Mouse (Mus musculus) MEL (cell line): ENCODE results near the gene Scin. TPM values are rescaled to one million over a fixed set of nuclear protein-coding genes. Genes with fewer than 3 reads are reported as not detected.

Experiments used
- DNase-seq: peaks from one replicate; pipeline ENCODE4 v3.0.0; 2011; ENCODE audit warnings: low read depth, low spot score
- H3K27ac ChIP-seq: 2 replicates; pipeline ENCODE4 v1.5.1; 2012; ENCODE audit warnings: low read depth, mild to moderate bottlenecking, control low read depth, low read length, moderate library complexity; ENCODE audit not compliant: control insufficient read depth
- H3K27me3 ChIP-seq, 2 experiments: fragments of 150-350 bp in 1 of 2; sonication (generic) in 1 of 2; 2 replicates each; pipeline ENCODE4 v1.6.1; 2012; ENCODE audit warnings: low read length in 2 of 2, mild to moderate bottlenecking in 2 of 2, improper control_type of control experiment in 1 of 2, moderate library complexity in 1 of 2; ENCODE audit not compliant: insufficient read depth in 2 of 2, control insufficient read depth in 1 of 2
- H3K36me3 ChIP-seq, 2 experiments: 2 replicates each; pipeline ENCODE4 v1.6.1; 2012 to 2014; ENCODE audit warnings: low read length in 2 of 2, improper control_type of control experiment in 1 of 2, inconsistent platforms in 1 of 2, mild to moderate bottlenecking in 1 of 2; ENCODE audit not compliant: insufficient read depth in 2 of 2, control insufficient read depth in 1 of 2
- H3K4me1 ChIP-seq, 2 experiments: fragments of 150-350 bp in 1 of 2; sonication (generic) in 1 of 2; 2 replicates each; pipeline ENCODE4 v1.6.1; 2012; ENCODE audit warnings: low read length in 2 of 2, improper control_type of control experiment in 1 of 2, mild to moderate bottlenecking in 1 of 2; ENCODE audit not compliant: insufficient read depth in 2 of 2, control insufficient read depth in 1 of 2
- H3K4me3 ChIP-seq, 2 experiments: fragments of 150-350 bp in 1 of 2; sonication (generic) in 1 of 2; 2 replicates each; pipeline ENCODE4 v1.5.1; 2012; ENCODE audit warnings: low read depth in 2 of 2, low read length in 2 of 2, mild to moderate bottlenecking in 2 of 2, moderate library complexity in 2 of 2, control low read depth in 1 of 2, improper control_type of control experiment in 1 of 2; ENCODE audit not compliant: control insufficient read depth in 1 of 2, insufficient read depth in 1 of 2
- H3K79me2 ChIP-seq: 2 replicates; pipeline ENCODE4 v1.6.1; 2012; ENCODE audit warnings: mild to moderate bottlenecking, low read length, moderate library complexity; ENCODE audit not compliant: control insufficient read depth, poor library complexity, insufficient read depth
- H3K9ac ChIP-seq: 2 replicates; pipeline ENCODE4 v1.6.1; 2012; ENCODE audit warnings: low read depth, mild to moderate bottlenecking, control low read depth, low read length, moderate library complexity; ENCODE audit not compliant: control insufficient read depth, poor library complexity, severe bottlenecking
- H3K9me3 ChIP-seq: fragments of 150-350 bp; sonication (generic); replicated peaks from 2 replicates; pipeline ENCODE4 v1.6.1; 2012; ENCODE audit warnings: mild to moderate bottlenecking, low read length, improper control_type of control experiment, moderate library complexity; ENCODE audit not compliant: insufficient read depth
- BHLHE40 ChIP-seq: IDR thresholded peaks from 2 replicates; pipeline ENCODE4 v1.6.1; 2012; ENCODE audit warnings: low read depth, mild to moderate bottlenecking, inconsistent platforms, low read length, improper control_type of control experiment, borderline replicate concordance
- CHD1 ChIP-seq: IDR thresholded peaks from 2 replicates; pipeline ENCODE4 v1.6.1; 2012; ENCODE audit warnings: low read depth, mild to moderate bottlenecking, inconsistent platforms, low read length, improper control_type of control experiment
- E2F4 ChIP-seq: IDR thresholded peaks from 2 replicates; pipeline ENCODE4 v1.6.1; 2011; ENCODE audit warnings: low read depth, low read length, improper control_type of control experiment, borderline replicate concordance
- EP300 ChIP-seq, 2 experiments: IDR thresholded peaks; 2 replicates each; pipeline ENCODE4 v1.6.1; 2011; ENCODE audit warnings: improper control_type of control experiment in 2 of 2, low read length in 2 of 2, low read depth in 1 of 2, mild to moderate bottlenecking in 1 of 2
- ETS1 ChIP-seq: IDR thresholded peaks from 2 replicates; pipeline ENCODE4 v1.6.1; 2012; ENCODE audit warnings: low read depth, mild to moderate bottlenecking, inconsistent platforms, low read length, improper control_type of control experiment, moderate library complexity
- GATA1 ChIP-seq: IDR thresholded peaks from 2 replicates; pipeline ENCODE4 v1.6.1; 2011; ENCODE audit warnings: low read depth, low read length, improper control_type of control experiment
- JUND ChIP-seq: IDR thresholded peaks from 2 replicates; pipeline ENCODE4 v1.6.1; 2011; ENCODE audit warnings: low read depth, mild to moderate bottlenecking, improper control_type of control experiment, low read length
- KAT2A ChIP-seq: conservative IDR thresholded peaks from 2 replicates; pipeline ENCODE4 v1.6.1; 2012; ENCODE audit warnings: low read depth, low read length, improper control_type of control experiment, inconsistent platforms
- MAFK ChIP-seq: IDR thresholded peaks from 2 replicates; pipeline ENCODE4 v1.6.1; 2011; ENCODE audit warnings: low read depth, mild to moderate bottlenecking, low read length, improper control_type of control experiment, borderline replicate concordance
- MAX ChIP-seq: IDR thresholded peaks from 2 replicates; pipeline ENCODE4 v1.6.1; 2011; ENCODE audit warnings: low read length, improper control_type of control experiment
- MAZ ChIP-seq: IDR thresholded peaks from 2 replicates; pipeline ENCODE4 v1.6.1; 2012; ENCODE audit warnings: low read depth, mild to moderate bottlenecking, inconsistent platforms, low read length, improper control_type of control experiment
- MXI1 ChIP-seq: IDR thresholded peaks from 2 replicates; pipeline ENCODE4 v1.6.1; 2011; ENCODE audit warnings: mild to moderate bottlenecking, low read depth, low read length, improper control_type of control experiment
- MYB ChIP-seq: IDR thresholded peaks from 2 replicates; pipeline ENCODE4 v1.6.1; 2011; ENCODE audit warnings: mild to moderate bottlenecking, low read depth, low read length, improper control_type of control experiment
- MYC ChIP-seq: IDR thresholded peaks from 2 replicates; pipeline ENCODE4 v1.6.1; 2011; ENCODE audit warnings: low read depth, mild to moderate bottlenecking, low read length, improper control_type of control experiment, moderate library complexity
- NELFE ChIP-seq: IDR thresholded peaks from 2 replicates; pipeline ENCODE4 v1.6.1; 2011; ENCODE audit warnings: low read depth, low read length, improper control_type of control experiment
- NRF1 ChIP-seq: IDR thresholded peaks from 2 replicates; pipeline ENCODE4 v1.6.1; 2014; ENCODE audit warnings: low read depth, mild to moderate bottlenecking, inconsistent platforms, low read length, improper control_type of control experiment, moderate library complexity; ENCODE audit not compliant: poor library complexity, insufficient read depth, severe bottlenecking
- POLR2A ChIP-seq, 2 experiments: IDR thresholded peaks; 2 replicates each; pipeline ENCODE4 v1.6.1; 2011 to 2012; ENCODE audit warnings: low read length in 2 of 2, mild to moderate bottlenecking in 2 of 2, control low read depth in 1 of 2, improper control_type of control experiment in 1 of 2, low read depth in 1 of 2, moderate library complexity in 1 of 2; ENCODE audit not compliant: control insufficient read depth in 1 of 2, insufficient read depth in 1 of 2, poor library complexity in 1 of 2
- POLR2AphosphoS2 ChIP-seq: IDR thresholded peaks from 2 replicates; pipeline ENCODE4 v1.6.1; 2011; ENCODE audit warnings: low read length, improper control_type of control experiment
- RAD21 ChIP-seq: IDR thresholded peaks from 2 replicates; pipeline ENCODE4 v1.6.1; 2011; ENCODE audit warnings: mild to moderate bottlenecking, low read depth, low read length, improper control_type of control experiment
- SIN3A ChIP-seq: IDR thresholded peaks from 2 replicates; pipeline ENCODE4 v1.6.1; 2012; ENCODE audit warnings: low read length, improper control_type of control experiment, inconsistent platforms
- SMC3 ChIP-seq: IDR thresholded peaks from 2 replicates; pipeline ENCODE4 v1.6.1; 2011; ENCODE audit warnings: low read depth, low read length, improper control_type of control experiment
- TAL1 ChIP-seq: IDR thresholded peaks from 2 replicates; pipeline ENCODE4 v1.6.1; 2012; ENCODE audit warnings: mild to moderate bottlenecking, inconsistent platforms, low read length, moderate library complexity, mixed read lengths
- TBP ChIP-seq: IDR thresholded peaks from 2 replicates; pipeline ENCODE4 v1.8.0; 2011; ENCODE audit warnings: low read depth, low read length, improper control_type of control experiment
- USF2 ChIP-seq, 2 experiments: IDR thresholded peaks; 2 replicates each; pipeline ENCODE4 v1.6.1; 2011 to 2012; ENCODE audit warnings: improper control_type of control experiment in 2 of 2, low read length in 2 of 2, borderline replicate concordance in 1 of 2, inconsistent platforms in 1 of 2, low read depth in 1 of 2, mild to moderate bottlenecking in 1 of 2; ENCODE audit not compliant: insufficient read depth in 1 of 2
- ZC3H11A ChIP-seq: IDR thresholded peaks from 2 replicates; pipeline ENCODE4 v1.6.1; 2012; ENCODE audit warnings: low read depth, mild to moderate bottlenecking, inconsistent platforms, low read length, improper control_type of control experiment
- ZKSCAN1 ChIP-seq: IDR thresholded peaks from 2 replicates; pipeline ENCODE4 v1.6.1; 2012; ENCODE audit warnings: low read depth, mild to moderate bottlenecking, inconsistent platforms, low read length, improper control_type of control experiment, moderate library complexity
- ZMIZ1 ChIP-seq: IDR thresholded peaks from 2 replicates; pipeline ENCODE4 v1.6.1; 2012; ENCODE audit warnings: low read depth, mild to moderate bottlenecking, inconsistent platforms, low read length, improper control_type of control experiment, moderate library complexity
- ZNF384 ChIP-seq: IDR thresholded peaks from 2 replicates; pipeline ENCODE4 v1.6.1; 2012; ENCODE audit warnings: low read depth, mild to moderate bottlenecking, inconsistent platforms, low read length, improper control_type of control experiment
- polyA plus RNA-seq, 2 experiments: library from polyadenylated mRNA; stranded (reverse) in 1 of 2; unstranded in 1 of 2; fragments of >175 nt in 1 of 2; fragments of >200 nt in 1 of 2; gene quantifications; 2 replicates each; pipeline versions ENCODE4 v1.2.1 to v1.2.4; 2012; ENCODE audit warnings: low replicate concordance in 2 of 2, low read depth in 1 of 2; ENCODE audit not compliant: insufficient read length in 2 of 2, insufficient read depth in 1 of 2, missing spikeins in 1 of 2
- total RNA-seq: library from RNA; depleted of rRNA; stranded (reverse); fragments of 300-350 nt; gene quantifications from 2 replicates; pipeline ENCODE4 v1.2.3, GENCODE M21; 2012

Scin gene
- total and polyA plus RNA-seq, 3 experiments: 0.03 to 0.04 TPM; not detected in 1

DNA sequence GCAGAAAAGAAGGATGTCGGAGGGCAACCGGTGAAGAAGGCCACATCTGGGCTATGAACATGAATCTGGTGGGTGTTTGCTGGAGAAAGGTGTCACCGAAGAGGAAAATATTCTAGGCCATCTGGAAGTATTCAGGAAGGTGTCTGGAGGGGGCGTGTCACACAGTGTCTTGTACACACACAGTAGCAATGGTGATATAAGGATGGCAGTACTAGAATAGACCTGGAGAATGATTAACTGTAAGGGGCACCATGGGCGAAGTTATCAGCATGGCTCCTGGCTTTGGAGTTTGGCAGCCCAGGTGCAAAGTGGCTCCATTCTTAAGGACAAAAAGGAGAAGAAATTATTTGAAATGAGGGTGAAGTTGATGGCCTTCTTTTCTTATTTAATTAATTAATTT lies 17.8 kb downstream of the Scin start:
- H3K27ac ChIP-seq: no peak overlapping the region
- no peaks in the 10 kb centered on the region for H3K27me3 ChIP-seq
- DNase-seq: no peak
- H3K79me2 ChIP-seq: no peaks in the 10 kb centered on the region
- TF ChIP-seq RAD21 (no peak), KAT2A (no peak), BHLHE40 (no peak), EP300 (IDR thresholded peaks at IDR 0.05; ENCODE audit: low read depth in 1 of 2, low read length in 2 of 2) (no peak), MYB (no peak), SMC3 (no peak), MXI1 (no peak), SIN3A (no peak), ETS1 (no peak), NRF1 (no peak), ZC3H11A (no peak), ZMIZ1 (no peak), USF2 (IDR thresholded peaks at IDR 0.05; ENCODE audit: borderline replicate concordance in 1 of 2, insufficient read depth in 1 of 2, low read depth in 1 of 2, low read length in 2 of 2) (no peak), POLR2AphosphoS2 (no peak), ZNF384 (no peak), TAL1 (no peak)
- no peak overlapping the region for H3K4me3 ChIP-seq
- H3K9ac ChIP-seq: no peak overlapping the region
- no peaks in the 10 kb centered on the region for H3K9me3 ChIP-seq
- no peaks in the 10 kb centered on the region for H3K36me3 ChIP-seq
- H3K4me1 ChIP-seq: no peaks in the 10 kb centered on the region; a peak in 1 of 4 replicates

DNA sequence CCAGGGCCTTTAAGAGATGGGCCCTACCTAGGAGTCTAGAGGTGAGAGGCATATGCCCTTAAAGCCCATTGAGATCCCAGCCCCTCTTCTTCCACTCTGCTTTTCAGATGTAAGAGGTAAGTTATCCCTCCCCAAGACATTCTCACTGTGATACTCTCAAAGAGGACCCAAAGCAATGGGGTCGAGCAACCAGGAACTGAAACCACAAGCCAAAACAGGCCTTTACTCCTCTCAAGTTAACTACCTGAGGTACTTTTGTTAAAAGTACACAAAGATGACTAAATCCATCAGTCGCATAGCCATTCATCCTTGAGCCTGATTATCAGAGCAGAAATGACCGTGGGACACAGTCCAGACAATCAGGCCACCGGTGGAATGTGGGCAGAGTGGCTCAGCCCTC lies 19.1 kb downstream of the Scin start:
- H3K27ac ChIP-seq: no peak overlapping the region
- DNase-seq: no peak
- no peaks in the 10 kb centered on the region for H3K9me3 ChIP-seq
- no peak overlapping the region for H3K9ac ChIP-seq
- H3K36me3 ChIP-seq: no peaks in the 10 kb centered on the region
- TF ChIP-seq JUND (no peak), ZKSCAN1 (no peak), GATA1 (no peak), MAX (no peak), ZC3H11A (no peak), SIN3A (no peak), TBP (no peak), NELFE (no peak), CHD1 (no peak), POLR2A (IDR thresholded peaks at IDR 0.05; ENCODE audit: control insufficient read depth in 1 of 2, insufficient read depth in 1 of 2, low read depth in 1 of 2, low read length in 2 of 2, poor library complexity in 1 of 2) (no peak), MYC (no peak), MAFK (no peak), E2F4 (no peak), MAZ (no peak)
- TF ChIP-seq, all 39 proteins: peak for 0
- H3K79me2 ChIP-seq: no peaks in the 10 kb centered on the region
- H3K4me1 ChIP-seq: no peaks in the 10 kb centered on the region; a peak in 1 of 4 replicates
- no peak overlapping the region for H3K4me3 ChIP-seq
- no peaks in the 10 kb centered on the region for H3K27me3 ChIP-seq
